Mouse (Mus musculus): ENCODE data around the gene Gm5751.
A peak's percentile ranks its signal among the peaks of the same experiment; 100 is the strongest.
"Not testable (repeated sequence)": the region's sequence is repeated elsewhere in the genome, so short reads cannot be mapped to it uniquely, and the experiment has no call there.

Gm5751 gene

DNA sequence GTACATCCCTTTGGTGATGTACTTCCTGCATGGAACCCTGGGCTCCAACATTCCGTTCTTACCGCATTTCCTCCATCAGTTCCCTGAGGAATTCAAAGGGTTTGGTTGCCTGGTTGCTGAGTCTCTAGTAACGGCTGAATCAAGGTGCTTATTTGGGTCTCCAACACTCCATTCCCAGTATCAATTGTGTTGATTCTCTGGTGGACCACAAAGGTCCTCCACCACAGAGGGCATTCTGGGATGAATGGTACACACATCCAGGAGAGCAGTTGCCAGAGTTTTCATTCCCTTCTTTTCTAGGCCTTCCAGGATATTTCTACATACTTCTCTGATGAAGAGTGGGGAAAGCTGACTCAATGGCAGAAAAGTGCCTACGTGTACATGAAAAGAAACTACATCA, at the start of gene Gm5751:
TSS of gene Gm5751 (plus strand) at position 301 of the 400 bp plus-strand sequence.
- not testable (repeated sequence) for DNase-seq

GRCm38 (mm10) chrX:8832043-8832442, 42.0 kb upstream of the Gm5751 start:
- DNase-seq = peak in 1 of 2 experiments; percentile 18

GRCm38 (mm10) chrX:8843694-8844093, 30.4 kb upstream of the Gm5751 start, which contains the start of gene Gm6592:
Gene Gm6592, plus strand, starts transcription at chrX:8843994.
- no peak for DNase-seq

DNA sequence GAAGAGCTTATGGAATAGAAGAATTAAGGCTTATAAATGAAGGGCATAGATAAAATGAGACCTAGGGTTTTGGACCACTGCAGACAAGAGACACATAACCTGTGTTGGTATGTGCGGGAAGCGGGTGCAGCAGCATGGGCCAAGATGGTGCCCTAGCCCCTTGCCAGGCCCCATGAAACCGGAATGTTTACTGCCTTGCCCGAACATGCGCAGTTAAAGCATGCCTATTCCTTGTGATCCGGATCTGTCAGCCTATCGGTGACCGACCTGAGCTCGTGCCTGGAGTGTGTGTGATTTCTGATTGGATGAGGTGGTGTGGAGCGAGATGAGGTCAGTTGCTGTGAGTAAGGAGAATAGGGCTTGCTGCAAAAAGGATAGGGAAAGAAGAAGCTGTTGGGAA, 21.6 kb upstream of the Gm5751 start:
- no peak for DNase-seq

DNA sequence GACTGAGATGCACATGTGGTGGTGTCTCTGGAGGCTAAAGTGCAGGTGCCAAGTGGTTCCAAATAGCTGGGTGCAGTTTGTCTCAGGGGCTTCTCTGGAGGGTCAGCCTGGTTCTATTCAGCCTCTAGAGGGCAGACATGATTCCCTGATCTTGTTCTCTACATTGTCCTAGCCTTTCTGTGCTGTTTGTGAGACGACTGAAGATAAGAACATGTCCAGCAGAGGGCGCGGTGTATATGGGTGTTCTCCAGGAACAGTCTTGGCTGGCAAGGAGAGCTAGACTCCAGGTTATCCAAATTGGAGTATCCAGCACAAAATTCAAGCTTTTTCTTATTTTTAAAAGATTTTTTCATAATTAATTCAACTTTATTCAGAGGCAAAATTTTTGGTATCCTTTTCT, 9.7 kb upstream of the Gm5751 start:
- peak; percentile 7 to 54 for DNase-seq

GRCm38 (mm10) chrX:8884336-8884735, 10.3 kb downstream of the Gm5751 start:
- DNase-seq = no peak

DNA sequence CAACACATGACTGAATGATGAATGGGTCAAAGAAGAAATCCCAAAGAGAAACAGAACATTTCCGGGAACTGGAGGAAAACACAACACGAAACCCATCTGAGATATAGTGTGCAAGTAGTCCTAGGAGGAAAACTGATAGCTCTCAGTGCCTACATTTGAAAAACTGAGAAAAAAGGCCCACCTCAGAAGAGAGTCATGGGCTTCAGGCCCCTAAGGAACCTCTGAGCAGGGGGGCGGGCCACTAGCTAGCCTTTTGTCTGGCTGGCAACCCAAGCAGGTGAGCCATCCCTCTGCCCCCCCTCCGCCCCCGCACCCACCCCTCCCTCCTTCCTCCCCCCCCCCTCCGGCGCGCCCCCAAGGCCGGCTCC, 17.9 kb downstream of the Gm5751 start:
- DNase-seq = no peak

DNA sequence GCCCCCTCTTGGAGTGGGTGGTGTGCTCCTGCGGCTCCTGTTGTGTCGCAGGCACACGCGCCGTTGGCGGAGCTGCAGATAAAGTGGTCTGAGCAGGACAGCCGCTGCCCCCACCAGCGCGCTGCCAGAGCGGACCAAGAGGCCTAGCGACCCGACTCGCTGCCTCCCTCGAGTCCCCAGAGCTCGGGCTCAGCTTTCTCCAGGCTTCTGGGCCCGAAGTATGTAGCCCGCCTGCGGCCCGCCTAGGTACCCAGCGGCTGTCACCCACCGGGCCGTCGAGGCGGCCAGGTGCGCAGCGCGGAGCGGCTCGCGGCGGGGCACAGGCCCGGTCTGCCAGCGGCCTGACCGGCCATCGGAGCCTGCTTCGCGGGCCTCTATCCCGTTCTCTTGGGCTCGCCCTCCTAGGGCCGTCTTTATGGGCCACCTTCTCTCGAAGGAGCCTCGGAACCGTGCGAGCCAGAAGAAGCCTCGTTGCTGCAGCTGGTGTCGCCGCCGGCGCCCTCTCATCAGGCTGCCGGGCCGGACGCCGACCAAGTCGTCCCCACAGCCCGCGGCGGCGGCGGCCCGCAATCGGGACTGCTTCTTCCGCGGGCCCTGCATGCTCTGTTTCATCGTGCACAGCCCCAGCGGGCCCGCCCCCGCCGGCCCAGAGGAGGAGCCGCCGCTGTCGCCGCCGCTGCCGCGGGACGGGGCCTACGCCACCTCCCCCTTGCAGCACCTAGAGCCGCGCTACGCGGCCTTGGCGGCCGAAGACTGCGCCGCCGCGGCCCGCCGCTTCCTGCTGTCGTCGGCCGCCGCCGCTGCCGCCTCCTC, 18.5 kb downstream of the Gm5751 start, which contains the start of gene B630019K06Rik:
TSS of gene B630019K06Rik (plus strand) at position 40 of the 813 bp plus-strand sequence.
- DNase-seq = peak; percentile 54 to 62

- no peak for DNase-seq
Measured at GRCm38 (mm10) chrX:8893182-8893651, 19.2 kb downstream of the Gm5751 start.

DNA sequence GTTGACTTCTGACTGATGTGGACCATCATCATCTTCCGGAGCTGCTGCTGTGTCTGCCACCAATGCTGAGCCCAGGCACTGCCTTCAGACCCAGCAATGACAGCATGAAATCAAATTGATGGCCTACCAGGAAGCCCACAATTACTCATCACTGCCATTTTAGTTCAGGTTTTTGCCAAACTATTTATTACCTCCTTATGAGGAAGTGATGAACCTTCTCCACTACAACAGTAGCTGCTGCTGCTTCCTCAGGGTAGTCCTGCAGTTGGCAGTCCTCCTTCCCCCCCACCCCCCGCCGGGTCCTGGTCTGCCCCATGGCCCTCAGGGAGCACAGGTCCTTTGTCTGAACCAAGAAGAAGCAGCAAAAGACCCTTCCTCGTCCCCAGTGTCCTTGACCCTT, 26.8 kb downstream of the Gm5751 start:
- no peak for DNase-seq

DNA sequence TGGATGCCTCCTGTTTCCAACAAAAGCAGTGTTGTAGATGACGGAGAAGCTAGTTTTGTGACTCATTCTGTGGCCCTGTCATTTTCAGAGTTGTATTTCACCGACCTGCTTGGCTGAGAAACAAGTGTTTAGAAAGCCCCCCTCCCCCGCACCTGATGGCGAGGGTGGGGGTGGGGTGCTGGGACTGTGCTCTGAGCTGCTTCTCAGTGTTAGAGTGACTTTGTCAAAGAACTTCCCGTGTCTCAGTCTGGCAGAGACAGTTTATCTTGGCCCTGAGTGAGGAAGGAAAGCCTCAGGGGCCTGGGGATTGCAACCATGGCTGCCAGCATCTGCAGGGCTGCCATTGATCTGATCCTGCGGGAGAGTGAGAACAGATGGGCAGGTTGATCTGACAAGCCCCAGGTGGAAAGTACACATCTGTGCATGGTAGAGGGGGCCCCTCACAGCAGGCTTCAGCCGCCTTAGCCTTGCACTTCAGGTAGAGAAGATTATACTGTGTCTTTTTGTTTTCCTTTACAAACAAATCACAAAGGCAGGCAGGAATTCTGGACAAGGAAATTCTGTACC, 27.9 kb downstream of the Gm5751 start:
- DNase-seq = no peak

GRCm38 (mm10) chrX:8921080-8921479, 47.0 kb downstream of the Gm5751 start:
- no peak for DNase-seq

GRCm38 (mm10) chrX:8921813-8922607, 48.0 kb downstream of the Gm5751 start:
- no peak for DNase-seq

- DNase-seq = no peak
Measured at GRCm38 (mm10) chrX:8927308-8927707, 53.3 kb downstream of the Gm5751 start.
